ENCODE assay signal across 17 mouse cellular contexts in the genomic region with DNA sequence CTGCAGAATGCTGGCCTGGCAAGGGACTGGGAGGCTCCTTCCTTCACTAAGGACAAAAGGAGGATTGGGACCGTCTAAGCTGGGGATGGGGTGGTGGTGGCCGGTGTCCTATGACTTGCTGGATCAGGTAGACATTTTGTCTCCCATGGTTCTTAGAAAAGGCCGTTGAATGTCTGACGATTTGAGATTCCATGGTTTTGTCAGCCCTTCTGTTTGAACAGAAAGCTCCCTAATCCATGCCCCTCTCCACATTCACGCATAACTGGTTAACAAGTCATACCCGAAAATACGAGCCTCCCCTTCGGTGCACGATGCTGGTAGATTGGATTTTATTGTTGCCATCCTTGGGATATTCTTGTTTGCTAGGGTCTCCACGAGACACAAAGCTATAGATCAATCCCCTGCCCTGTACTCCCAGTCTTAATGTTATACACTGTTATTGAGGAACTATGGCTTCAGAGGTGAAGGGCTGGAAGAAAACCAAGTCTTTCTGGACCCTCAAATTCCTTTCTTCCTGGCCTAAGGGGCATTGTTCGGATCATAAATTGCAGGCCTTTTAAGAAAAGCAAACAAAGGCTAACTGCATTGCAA. TPM values are rescaled to one million over a fixed set of nuclear protein-coding genes. Genes with fewer than 3 reads are reported as not detected.
DNase-seq lines count a peak whose midpoint lies in the region; ATAC-seq lines count a peak whose summit lies in the region.
"Had no signal": no experiment of that assay in that cellular context is flagged by ENCODE, and none has a peak within 500 bp of the region (broad histone marks: within the 10 kb centered on the region; RNA-seq: fewer than 3 reads in every experiment).

No protein-coding gene starts in this region.

- peak overlapping the region; percentile 50 for H3K9ac ChIP-seq in heart, embryonic 11.5 days (ENCODE audit: low read depth, low read length)
- H3K9ac ChIP-seq in kidney, embryonic 14.5 days (ENCODE audit: low read depth, low read length), result 0 out of 2 replicates have a peak overlapping the region, but pooled peaks have one; percentile 12
- H3K9ac ChIP-seq: forebrain, postnatal 0 days; limb, embryonic 15.5 days; midbrain, embryonic 12.5 days had no signal

- no peak overlapping the region for H3K4me3 ChIP-seq in heart, embryonic 11.5 days (ENCODE audit: low read depth, low read length)
- H3K4me3 ChIP-seq in kidney, embryonic 14.5 days (ENCODE audit: low read length), result no peak overlapping the region
- H3K4me3 ChIP-seq: layer of hippocampus, adult 2 months; limb, embryonic 15.5 days; midbrain, embryonic 12.5 days had no signal

- no peaks in the 10 kb centered on the region for H3K27me3 ChIP-seq in heart, embryonic 11.5 days (ENCODE audit: control insufficient read depth, insufficient read depth, low read length)
- H3K27me3 ChIP-seq in kidney, embryonic 14.5 days (ENCODE audit: control insufficient read depth, insufficient read depth, low read length), result no peaks in the 10 kb centered on the region

- H3K4me1 ChIP-seq in heart, embryonic 11.5 days (ENCODE audit: control insufficient read depth, insufficient read depth, low read length), result peaks cover 44% of the 10 kb centered on the region
- H3K4me1 ChIP-seq in kidney, embryonic 14.5 days (ENCODE audit: control insufficient read depth, insufficient read depth, low read length), result peaks cover 31% of the 10 kb centered on the region

- peak overlapping the region; percentile 97 for H3K27ac ChIP-seq in heart, embryonic 11.5 days (ENCODE audit: low read depth, low read length)
- no peak overlapping the region for H3K27ac ChIP-seq in kidney, embryonic 14.5 days (ENCODE audit: low read depth, low read length)
- H3K27ac ChIP-seq: hindbrain, postnatal 0 days; limb, embryonic 15.5 days; midbrain, embryonic 12.5 days had no signal

- DNase-seq in heart, postnatal 4 days, result no peak
- no peak for DNase-seq in kidney, postnatal 4 days
- DNase-seq in thymus, postnatal 4 days, result peak; percentile 8
- no peak for DNase-seq in thymus, postnatal 10 days (ENCODE audit: low spot score in 2 of 2)
- no peak for DNase-seq in frontal cortex, adult 2 months (ENCODE audit: extremely low spot score in 1 of 2, low spot score in 1 of 2)
- no peak for DNase-seq in spleen, postnatal 14 days (ENCODE audit: low spot score in 2 of 2)
- DNase-seq: forebrain, postnatal 0 days; gastrocnemius, postnatal 14 days had no signal

- no peak for ATAC-seq in heart, embryonic 11.5 days (replicated peaks; ENCODE audit: insufficient number of reproducible peaks, low FRiP score, low TSS enrichment)
- no peak for ATAC-seq in kidney, embryonic 14.5 days (ENCODE audit: low FRiP score, low TSS enrichment)
- ATAC-seq: activated CD4-positive, CD25-positive, alpha-beta regulatory T cell, adult 4 months; CD4-positive, CD25-positive, alpha-beta regulatory T cell, adult 4 months; forebrain, postnatal 0 days had no signal

- H3K9me3 ChIP-seq in heart, embryonic 11.5 days (replicated peaks; ENCODE audit: control insufficient read depth, low read length), result no peaks in the 10 kb centered on the region
- H3K9me3 ChIP-seq in kidney, embryonic 14.5 days (ENCODE audit: control insufficient read depth, low read length), result no peaks in the 10 kb centered on the region
- H3K9me3 ChIP-seq: limb, embryonic 15.5 days; midbrain, embryonic 12.5 days had no signal

- peak overlapping the region; percentile 42; the same call in 1 of the 2 replicates for H3K4me2 ChIP-seq in heart, embryonic 11.5 days
- H3K4me2 ChIP-seq in kidney, embryonic 14.5 days (replicated peaks; ENCODE audit: low read depth, low read length), result no peak overlapping the region

- WGBS in heart, embryonic 11.5 days (ENCODE audit: insufficient replicate concordance), result 68% methylated on average over 11 of the region's 11 CpGs
- 27% methylated on average over 11 of the region's 11 CpGs for WGBS in kidney, embryonic 14.5 days

- H3K36me3 ChIP-seq in heart, embryonic 11.5 days (ENCODE audit: control insufficient read depth, insufficient read depth, low read length), result no peaks in the 10 kb centered on the region
- no peaks in the 10 kb centered on the region for H3K36me3 ChIP-seq in kidney, embryonic 14.5 days (ENCODE audit: control insufficient read depth, insufficient read depth, low read length)
- H3K36me3 ChIP-seq: limb, embryonic 15.5 days; midbrain, embryonic 12.5 days had no signal

RNA-seq across cellular contexts. Expression of a gene that starts 43.7 kb away (rescaled TPM):
- 0.11 and 0.25 TPM in 2 replicates for polyA plus RNA-seq in heart, embryonic 11.5 days (2014; fragmentation: Nextera tagmentation; extraction: Ambion mirVana)
- under 1 TPM; 0.25 to 0.26 TPM for total RNA-seq in heart, postnatal 4 days (2021)
- 0.41 and 0.77 TPM in 2 replicates for polyA plus RNA-seq in kidney, embryonic 14.5 days (2014; fragmentation: Nextera tagmentation; extraction: Ambion mirVana)
- 0.02 and 0.08 TPM in 2 replicates for polyA plus RNA-seq in frontal cortex, adult 2 months (2012; rRNA removed)
- total RNA-seq: common myeloid progenitor, adult 5-6 weeks; forebrain, postnatal 0 days; gastrocnemius, postnatal 14 days had no signal
- polyA plus RNA-seq: activated CD4-positive, CD25-positive, alpha-beta regulatory T cell, adult 4 months; CD4-positive, CD25-positive, alpha-beta regulatory T cell, adult 4 months had no signal
